Mouse (Mus musculus) intestine, embryonic 16.5 days (tissue): Measurements from ENCODE around the gene Fbxw2. TPM values are rescaled to one million over a fixed set of nuclear protein-coding genes. Genes with fewer than 3 reads are reported as not detected.
"Not testable (repeated sequence)": the region's sequence is repeated elsewhere in the genome, so short reads cannot be mapped to it uniquely, and the experiment has no call there.

Experiments used
- ATAC-seq: fragments of 200-750 bp; cut with Nextera tagmentation; 2 replicates; pipeline ENCODE4 v1.8.0; 2017; ENCODE audit warnings: moderate TSS enrichment, moderate library complexity
- H3K27ac ChIP-seq: fragments of 300-500 bp; sonication (generic); 2 replicates; pipeline ENCODE4 v1.5.1; 2014; ENCODE audit warnings: mild to moderate bottlenecking, low read length
- H3K27me3 ChIP-seq: fragments of 300-500 bp; sonication (generic); replicated peaks from 2 replicates; pipeline ENCODE4 v1.6.1; 2014; ENCODE audit warnings: low read length, control low read depth, mixed read lengths; ENCODE audit not compliant: control insufficient read depth, insufficient read depth
- H3K36me3 ChIP-seq: fragments of 300-500 bp; sonication (generic); 2 replicates; pipeline ENCODE4 v1.6.1; 2014; ENCODE audit warnings: low read length, control low read depth; ENCODE audit not compliant: control insufficient read depth, insufficient read depth
- H3K4me1 ChIP-seq: fragments of 300-500 bp; sonication (generic); 2 replicates; pipeline ENCODE4 v1.6.1; 2014; ENCODE audit warnings: low read length, control low read depth, mixed read lengths; ENCODE audit not compliant: control insufficient read depth, insufficient read depth
- H3K4me2 ChIP-seq: fragments of 300-500 bp; sonication (generic); 2 replicates; pipeline ENCODE4 v1.6.1; 2014; ENCODE audit warnings: low read depth, low read length, control low read depth
- H3K4me3 ChIP-seq: fragments of 300-500 bp; sonication (generic); 2 replicates; pipeline ENCODE4 v1.5.1; 2014; ENCODE audit warnings: mild to moderate bottlenecking, low read length
- H3K9ac ChIP-seq: fragments of 300-500 bp; sonication (generic); 2 replicates; pipeline ENCODE4 v1.6.1; 2014; ENCODE audit warnings: low read depth, low read length
- H3K9me3 ChIP-seq: fragments of 300-500 bp; sonication (generic); 2 replicates; pipeline ENCODE4 v1.6.1; 2016; ENCODE audit warnings: low read length, control low read depth; ENCODE audit not compliant: control insufficient read depth
- WGBS: fragments of 180-500 bp; shearing (Covaris S2); extraction: QIAGEN DNeasy Blood & Tissue Kit; methylation state at CpG from one replicate; pipeline ENCODE4 v1.1.7; 2014; 5-methylcytosine and 5-hydroxymethylcytosine counted together
- polyA plus RNA-seq: library from polyadenylated mRNA; unstranded; fragments of >200 nt; fragmentation: Nextera tagmentation; extraction: Ambion mirVana; gene quantifications from 2 replicates; pipeline ENCODE4 v1.2.1, GENCODE M21; 2015

Fbxw2 gene
- polyA plus RNA-seq, 1 experiment from 2014 or later = 61.2 TPM

GRCm38 (mm10) chr2:34771368-34772226, 54.5 kb downstream of the Fbxw2 start, which contains the start of gene Hspa5:
TSS of gene Hspa5 (plus strand) at chr2:34771970.
- peak; percentile 99 for ATAC-seq
- peak within 1 kb of the TSS; percentile 63 for H3K4me2 ChIP-seq

GRCm38 (mm10) chr2:34770951-34771350, 55.2 kb downstream of the Fbxw2 start:
- Histone ChIP-seq H3K27me3 (no peaks in the 10 kb centered on the region), H3K9ac (peak overlapping the region; percentile 97), H3K9me3 (no peaks in the 10 kb centered on the region), H3K36me3 (peaks cover 19% of the 10 kb centered on the region), H3K4me1 (peaks cover 30% of the 10 kb centered on the region), H3K4me3 (peak overlapping the region; percentile 87), H3K27ac (peak overlapping the region; percentile 93), H3K4me2 (peak overlapping the region; percentile 47)
- ATAC-seq = no peak
- 2% methylated on average over 6 of the region's 6 CpGs for WGBS

More at GRCm38 (mm10) chr2:34771368-34772226, 54.5 kb downstream of the Fbxw2 start, which contains the start of gene Hspa5:
- peak within 1 kb of the TSS; percentile 97 for H3K9ac ChIP-seq
- no peaks in the 10 kb centered on the region for H3K9me3 ChIP-seq
- peaks cover 34% of the 10 kb centered on the region for H3K4me1 ChIP-seq
- peak within 1 kb of the TSS; percentile 95 for H3K4me3 ChIP-seq
- H3K27me3 ChIP-seq = no peaks in the 10 kb centered on the region
- under 1% methylated on average over 60 of the region's 60 CpGs for WGBS
- peak within 1 kb of the TSS; percentile 93 for H3K27ac ChIP-seq
- peaks cover 24% of the 10 kb centered on the region for H3K36me3 ChIP-seq

DNA sequence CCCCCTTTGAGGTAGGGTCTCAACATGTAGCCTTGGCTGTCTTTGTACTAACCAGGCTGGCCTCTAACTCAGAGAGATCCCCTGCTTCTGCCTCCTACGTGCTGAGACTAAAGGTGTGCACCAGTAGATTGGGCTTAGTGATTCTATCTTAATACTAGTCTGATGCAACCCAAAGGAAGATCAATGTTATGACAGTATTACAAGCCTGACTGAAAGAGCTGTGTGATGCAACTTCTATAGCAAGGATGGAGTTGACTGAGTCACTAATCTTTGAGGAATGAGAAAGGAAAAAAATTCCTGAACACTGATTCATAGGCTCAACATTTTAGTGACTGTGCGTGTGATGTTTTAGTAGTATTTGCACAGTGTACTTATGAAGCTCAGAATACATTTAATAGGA, 56.1 kb downstream of the Fbxw2 start:
- 89% methylated on average over 2 of the region's 2 CpGs for WGBS
- Histone ChIP-seq H3K9ac (no peak overlapping the region), H3K4me1 (peaks cover 22% of the 10 kb centered on the region), H3K27me3 (no peaks in the 10 kb centered on the region), H3K36me3 (peaks cover 14% of the 10 kb centered on the region), H3K4me3 (no peak overlapping the region), H3K4me2 (no peak overlapping the region), H3K27ac (no peak overlapping the region), H3K9me3 (no peaks in the 10 kb centered on the region)
- ATAC-seq = no peak

DNA sequence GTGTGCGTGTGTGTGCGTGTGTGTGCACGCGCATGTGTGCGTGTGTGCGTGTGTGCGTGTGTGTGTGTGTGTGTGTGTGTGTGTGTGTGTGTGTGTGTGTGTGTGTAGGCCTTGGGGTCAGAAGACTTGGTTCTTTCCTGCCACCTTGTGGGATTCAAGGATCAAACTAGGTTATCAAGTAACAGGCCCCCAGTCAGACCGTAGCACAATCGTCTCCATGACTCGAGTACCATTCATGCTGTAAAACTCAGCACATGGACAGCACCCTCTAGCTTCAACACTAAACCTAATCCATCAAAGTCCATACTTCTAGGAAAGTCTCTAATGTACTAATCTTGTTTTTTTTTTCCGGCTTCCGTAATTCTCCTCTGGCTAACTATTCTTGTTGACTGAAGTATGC, 61.3 kb downstream of the Fbxw2 start:
- no peaks in the 10 kb centered on the region for H3K36me3 ChIP-seq
- H3K4me1 ChIP-seq = no peaks in the 10 kb centered on the region
- H3K9ac ChIP-seq = no peak overlapping the region
- ATAC-seq = no peak
- no peaks in the 10 kb centered on the region for H3K27me3 ChIP-seq
- H3K4me2 ChIP-seq = no peak overlapping the region
- 73% methylated on average over 12 of the region's 12 CpGs for WGBS
- no peaks in the 10 kb centered on the region for H3K9me3 ChIP-seq
- H3K27ac ChIP-seq = no peak overlapping the region
- H3K4me3 ChIP-seq = no peak overlapping the region

DNA sequence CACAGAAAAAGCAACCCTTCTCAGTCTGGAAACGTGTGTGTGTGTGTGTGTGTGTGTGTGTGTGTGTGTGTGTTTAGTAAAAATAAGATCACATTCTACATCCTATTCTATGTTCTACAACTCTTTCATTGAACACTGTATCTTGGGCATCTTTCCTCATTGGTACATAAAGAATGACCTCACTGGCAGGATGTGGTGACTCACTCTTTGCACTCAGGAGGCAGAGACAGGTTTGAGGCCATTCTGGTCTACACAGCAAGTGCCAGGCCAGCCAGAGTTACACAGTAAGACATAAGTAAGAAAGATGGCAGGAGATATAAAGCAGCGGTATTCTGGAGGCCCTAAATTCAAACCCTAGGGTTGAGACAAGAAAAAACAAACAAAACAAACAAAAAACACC, 63.2 kb downstream of the Fbxw2 start:
- no peak overlapping the region for H3K4me3 ChIP-seq
- no peak overlapping the region for H3K9ac ChIP-seq
- H3K4me1 ChIP-seq = no peaks in the 10 kb centered on the region
- no peaks in the 10 kb centered on the region for H3K9me3 ChIP-seq
- no peaks in the 10 kb centered on the region for H3K36me3 ChIP-seq
- no peak overlapping the region for H3K4me2 ChIP-seq
- no peak overlapping the region for H3K27ac ChIP-seq
- no peak for ATAC-seq
- H3K27me3 ChIP-seq = no peaks in the 10 kb centered on the region
- 62% methylated on average over 2 of the region's 2 CpGs for WGBS

- Histone ChIP-seq H3K9ac (no peak overlapping the region), H3K4me3 (no peak overlapping the region), H3K9me3 (no peaks in the 10 kb centered on the region), H3K36me3 (no peaks in the 10 kb centered on the region), H3K27me3 (no peaks in the 10 kb centered on the region), H3K27ac (no peak overlapping the region), H3K4me2 (no peak overlapping the region), H3K4me1 (no peaks in the 10 kb centered on the region)
- ATAC-seq = no peak
- WGBS = 66% methylated on average over 2 of the region's 2 CpGs
Measured at GRCm38 (mm10) chr2:34762174-34762573, 63.9 kb downstream of the Fbxw2 start.

GRCm38 (mm10) chr2:34761272-34761671, 64.8 kb downstream of the Fbxw2 start:
- not testable (repeated sequence) for H3K9me3 ChIP-seq, H3K4me3 ChIP-seq, H3K36me3 ChIP-seq, ATAC-seq, H3K4me1 ChIP-seq, H3K4me2 ChIP-seq, H3K9ac ChIP-seq, H3K27ac ChIP-seq, H3K27me3 ChIP-seq
- 91% methylated on average over 5 of the region's 5 CpGs for WGBS

DNA sequence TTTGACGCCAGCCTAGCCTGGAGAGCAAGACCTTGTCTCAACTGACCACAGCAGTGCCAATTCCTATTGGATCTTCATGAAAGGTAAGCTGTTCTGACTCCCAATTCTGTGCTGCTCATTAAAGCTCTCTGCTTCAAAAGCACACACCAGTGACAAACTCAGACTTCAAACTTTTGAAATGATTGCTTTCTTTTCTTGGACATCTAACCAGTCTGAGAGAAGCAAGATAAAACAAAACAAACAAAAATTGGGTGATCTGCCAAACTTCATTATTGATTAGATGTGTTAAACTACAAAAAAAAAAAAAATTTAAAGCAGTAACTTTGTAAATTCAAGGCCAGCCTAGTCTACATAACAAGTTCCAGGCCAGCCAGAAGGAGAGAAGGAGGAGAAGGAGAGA, 68.8 kb downstream of the Fbxw2 start:
- H3K27me3 ChIP-seq = no peaks in the 10 kb centered on the region
- H3K4me1 ChIP-seq = peaks cover 9% of the 10 kb centered on the region
- H3K4me3 ChIP-seq = no peak overlapping the region
- no peaks in the 10 kb centered on the region for H3K9me3 ChIP-seq
- H3K36me3 ChIP-seq = no peaks in the 10 kb centered on the region
- no peak for ATAC-seq
- H3K4me2 ChIP-seq = no peak overlapping the region
- 71% methylated on average over 1 of the region's 1 CpGs for WGBS
- no peak overlapping the region for H3K27ac ChIP-seq
- no peak overlapping the region for H3K9ac ChIP-seq

GRCm38 (mm10) chr2:34754551-34755358, 71.4 kb downstream of the Fbxw2 start, which contains the start of gene Gapvd1:
TSS of gene Gapvd1 (minus strand) at chr2:34755232.
- Histone ChIP-seq H3K9me3 (no peaks in the 10 kb centered on the region), H3K9ac (peak within 1 kb of the TSS; percentile 96), H3K27me3 (no peaks in the 10 kb centered on the region), H3K4me1 (peaks cover 16% of the 10 kb centered on the region), H3K4me3 (peak within 1 kb of the TSS; percentile 93), H3K4me2 (peak within 1 kb of the TSS; percentile 61), H3K36me3 (no peaks in the 10 kb centered on the region), H3K27ac (peak within 1 kb of the TSS; percentile 88)
- ATAC-seq = peak; percentile 26
- WGBS = 1% methylated on average over 14 of the region's 14 CpGs
